Mouse (Mus musculus) layer of hippocampus, adult 9-11 months (tissue): ENCODE results near the gene Cygb.
"Not testable (repeated sequence)": the region's sequence is repeated elsewhere in the genome, so short reads cannot be mapped to it uniquely, and the experiment has no call there.

ENCODE experiments used
- DNase-seq: peaks from one replicate; pipeline ENCODE4 v3.0.0; 2022

Gene Cygb

DNA sequence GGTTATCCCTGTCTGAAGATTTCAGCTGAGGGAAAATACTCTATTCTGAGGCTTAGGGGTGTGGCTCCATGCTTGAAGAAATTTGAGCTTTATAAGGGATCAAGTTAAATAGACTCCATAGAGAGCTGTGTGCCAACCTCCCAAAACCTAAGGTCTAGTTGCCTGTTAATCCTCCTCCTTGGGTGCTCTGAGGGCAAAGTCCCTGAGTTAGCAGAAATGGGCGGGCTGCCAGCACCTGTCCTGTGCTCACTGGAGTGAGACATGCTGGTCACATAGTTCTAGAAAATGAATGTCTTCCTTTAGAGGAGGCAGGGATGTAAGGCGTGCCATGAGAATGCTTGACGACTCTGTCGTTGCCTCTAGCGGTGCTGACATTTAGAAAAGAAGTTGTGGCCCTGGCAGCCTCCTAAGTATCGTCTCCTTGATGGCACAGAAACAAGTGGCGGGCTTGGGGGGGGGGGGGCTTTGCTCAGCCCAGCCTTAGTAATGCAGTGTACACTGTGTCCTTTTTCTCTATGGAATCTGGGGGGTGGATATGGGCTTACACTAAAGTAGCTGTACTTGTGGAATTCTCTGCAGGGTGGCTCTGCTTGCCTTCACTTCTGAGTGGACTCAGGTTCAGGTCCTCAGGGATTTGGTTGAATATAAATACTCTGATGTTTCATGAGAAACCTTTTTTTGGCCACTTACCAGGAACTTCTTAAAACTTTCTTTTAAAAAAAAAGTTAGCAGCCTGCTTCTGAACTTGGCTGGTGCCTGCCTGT is 20.7 kb upstream of the Cygb start:
- DNase-seq = no peak

DNA sequence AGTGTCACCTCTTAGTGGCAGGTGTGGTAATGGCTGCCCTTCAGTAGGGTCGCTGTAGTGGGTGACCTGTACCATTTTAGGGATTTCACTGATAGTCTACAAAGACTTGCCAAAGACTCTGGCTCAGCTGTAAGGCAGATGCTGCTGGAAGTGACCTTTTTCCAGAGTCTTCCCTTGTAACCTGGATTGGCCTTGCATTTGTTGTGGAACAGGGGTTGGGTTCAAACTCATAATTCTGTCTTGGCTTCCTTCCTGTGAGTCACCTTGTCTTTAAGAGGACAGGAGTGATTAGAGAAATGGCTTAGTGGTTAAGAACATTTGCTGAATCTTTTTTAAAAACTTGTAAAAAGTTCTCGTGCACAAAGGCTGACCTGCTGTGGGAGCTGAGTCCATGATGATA is 19.3 kb upstream of the Cygb start:
- DNase-seq = no peak

DNA sequence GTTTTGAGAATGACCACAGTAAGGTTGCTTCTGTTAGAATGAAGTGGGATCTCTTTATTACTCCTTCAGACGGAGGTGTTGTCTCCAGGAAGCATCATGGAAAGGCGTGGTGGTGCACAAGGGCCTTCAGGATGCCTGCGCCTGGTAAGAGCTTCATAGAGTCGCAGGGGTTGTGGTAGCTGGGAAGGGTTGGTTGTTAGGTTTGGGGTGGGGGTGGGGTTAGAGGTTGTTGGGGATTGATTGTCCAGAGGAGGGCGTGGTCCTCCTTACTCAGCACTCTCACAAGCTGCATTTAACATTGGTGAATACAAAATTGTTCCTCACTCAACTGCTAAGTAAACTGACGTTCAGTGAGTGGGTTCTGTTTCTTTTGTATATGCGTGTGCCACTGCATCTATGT is 18.5 kb upstream of the Cygb start:
- DNase-seq = no peak

DNA sequence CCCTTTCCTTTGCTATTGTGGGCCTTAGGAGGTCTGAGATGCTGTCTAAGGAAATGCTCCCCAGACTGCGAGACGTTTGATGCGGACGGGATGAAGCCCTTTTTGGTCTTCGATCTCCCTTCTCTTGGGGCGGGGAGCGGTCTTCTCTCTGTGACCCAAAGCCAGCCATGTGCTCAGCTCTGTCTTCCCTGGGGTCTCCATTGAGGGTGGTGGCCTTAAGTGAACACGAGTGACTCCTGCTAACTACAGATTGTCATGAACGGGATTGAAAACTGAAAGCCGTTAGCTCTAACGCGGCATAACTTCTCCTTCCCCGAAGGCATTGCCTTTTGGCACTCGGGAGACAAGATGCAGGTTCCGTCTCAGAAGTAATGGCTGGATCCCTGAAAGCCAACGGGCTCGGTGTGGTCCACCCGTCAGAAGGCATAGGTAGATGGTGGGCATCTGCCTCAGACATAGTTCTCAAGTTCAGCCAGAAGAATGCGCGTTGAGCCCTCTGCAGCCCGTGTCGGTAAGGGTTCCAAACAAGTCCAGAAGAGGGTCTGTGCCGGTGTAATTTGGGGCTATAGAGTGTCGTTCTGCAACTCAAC is 17.8 kb upstream of the Cygb start:
- no peak for DNase-seq

DNA sequence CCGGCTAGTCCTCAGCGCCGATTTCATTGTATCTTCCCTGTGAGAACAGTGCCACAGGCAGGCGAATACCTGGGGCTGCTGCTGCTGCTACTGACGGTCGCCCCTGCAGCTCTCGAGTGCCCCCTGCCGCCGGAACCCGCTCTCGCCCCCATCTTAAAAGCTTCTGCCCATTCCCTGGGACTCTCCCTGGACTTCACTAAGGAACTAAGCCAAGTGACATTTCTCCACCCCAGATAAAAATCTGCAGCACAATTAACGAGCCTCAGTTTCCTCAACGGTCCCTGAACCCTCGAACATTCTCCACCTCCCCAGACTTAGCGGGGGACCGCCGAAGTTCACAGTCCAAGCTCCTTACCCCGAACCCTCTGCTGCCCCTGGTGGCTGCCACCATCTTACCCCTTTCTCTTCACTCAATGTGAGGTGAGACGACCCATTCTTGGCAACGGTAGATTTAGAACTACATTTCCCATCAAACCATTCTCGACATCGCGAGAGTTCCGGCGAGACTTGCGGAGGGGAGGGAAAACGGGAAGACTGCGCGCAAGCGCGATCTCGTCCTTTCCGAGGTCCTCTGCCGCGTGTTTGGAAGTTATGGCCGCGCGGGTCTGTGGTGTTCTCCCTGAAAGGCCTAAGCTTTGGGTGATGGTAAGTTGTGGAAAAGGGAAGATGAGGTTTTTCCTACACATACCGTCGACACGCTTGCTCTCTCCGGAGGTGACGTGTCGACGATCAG is 17.2 kb upstream of the Cygb start:
- peak; percentile 96 for DNase-seq

DNA sequence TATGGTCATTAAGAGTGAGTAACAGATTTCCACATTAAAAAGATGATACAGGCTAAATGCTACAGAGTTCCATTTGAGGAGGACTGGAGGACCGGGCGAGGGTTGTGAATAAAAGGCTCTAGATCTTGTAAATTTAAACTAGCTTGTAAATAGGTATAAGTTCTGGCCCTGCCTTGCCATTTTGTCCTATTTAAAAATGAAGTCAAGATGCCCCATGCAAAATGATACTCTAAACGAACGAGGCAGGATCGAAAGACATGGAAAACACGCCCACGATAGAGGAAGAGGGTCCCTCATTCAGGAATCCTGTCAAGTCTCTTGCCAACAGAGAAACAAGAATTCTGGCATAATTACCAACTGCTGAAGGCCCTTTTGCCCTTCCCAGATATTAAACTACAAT is 16.3 kb upstream of the Cygb start:
- DNase-seq = no peak

DNA sequence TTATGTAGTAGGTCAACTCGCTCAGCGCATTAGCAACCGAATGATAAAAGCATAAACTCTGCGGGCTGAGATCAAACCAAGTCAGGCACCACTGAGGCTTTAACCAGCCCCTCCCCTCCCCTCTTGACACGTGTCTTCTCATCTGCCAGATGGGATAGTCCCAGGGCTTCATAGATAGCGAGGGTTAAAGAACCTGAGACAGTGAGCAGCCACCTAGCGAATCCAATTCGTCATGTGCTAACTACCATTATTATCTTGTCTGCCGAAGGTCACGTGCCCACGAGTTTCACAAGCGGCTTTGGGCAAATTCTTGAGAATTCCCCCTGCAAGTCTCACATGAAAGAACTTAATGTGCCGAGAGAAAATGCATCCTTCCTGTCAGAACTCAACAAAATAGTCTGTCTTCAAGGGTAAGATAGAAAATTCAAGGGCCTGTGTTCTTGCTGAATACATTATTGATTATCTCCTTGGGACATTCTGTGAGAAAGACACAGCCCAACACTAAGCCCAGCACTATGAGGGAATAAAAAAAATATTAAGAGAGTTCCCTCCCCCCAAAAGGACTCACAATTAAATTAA is 15.8 kb upstream of the Cygb start:
- no peak for DNase-seq

DNA sequence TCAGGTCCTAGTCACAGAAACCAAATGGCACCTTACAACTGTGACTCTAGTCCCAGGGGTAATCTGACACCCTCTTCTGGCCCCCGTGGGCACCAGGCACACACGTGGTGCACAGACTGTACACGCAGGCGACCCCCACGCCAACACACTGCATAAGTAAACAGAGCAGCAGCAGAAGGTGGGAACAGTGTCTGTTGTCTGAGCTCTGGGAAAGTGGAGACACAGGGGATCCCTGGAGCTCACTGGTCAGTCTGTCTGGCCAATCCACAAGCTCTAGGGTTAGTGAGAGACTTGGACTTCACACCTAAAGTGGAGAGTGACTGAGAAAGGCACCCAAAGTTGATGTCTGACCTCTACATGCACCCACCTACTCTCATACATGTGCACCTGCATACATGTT is 15.2 kb upstream of the Cygb start:
- DNase-seq = no peak

DNA sequence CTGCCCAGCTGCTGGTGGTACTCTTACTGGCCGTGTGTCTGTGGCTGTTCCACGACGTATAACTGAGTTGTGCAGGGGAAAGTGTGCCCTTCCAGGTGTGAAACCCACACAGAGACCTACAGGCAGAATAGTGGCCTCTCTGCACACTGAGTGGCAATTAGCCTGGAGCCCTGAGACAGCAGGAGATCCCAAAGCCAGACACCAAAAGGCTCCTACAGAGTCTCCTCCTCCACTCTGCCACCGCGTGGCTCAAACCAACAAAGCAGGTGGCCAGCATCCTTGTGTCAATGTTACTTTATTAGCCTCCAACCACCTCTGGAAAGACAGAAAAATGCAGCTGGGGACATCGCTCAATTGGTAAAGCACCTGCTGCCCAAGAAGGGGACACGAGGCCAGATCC is 14.7 kb upstream of the Cygb start:
- DNase-seq = no peak

DNA sequence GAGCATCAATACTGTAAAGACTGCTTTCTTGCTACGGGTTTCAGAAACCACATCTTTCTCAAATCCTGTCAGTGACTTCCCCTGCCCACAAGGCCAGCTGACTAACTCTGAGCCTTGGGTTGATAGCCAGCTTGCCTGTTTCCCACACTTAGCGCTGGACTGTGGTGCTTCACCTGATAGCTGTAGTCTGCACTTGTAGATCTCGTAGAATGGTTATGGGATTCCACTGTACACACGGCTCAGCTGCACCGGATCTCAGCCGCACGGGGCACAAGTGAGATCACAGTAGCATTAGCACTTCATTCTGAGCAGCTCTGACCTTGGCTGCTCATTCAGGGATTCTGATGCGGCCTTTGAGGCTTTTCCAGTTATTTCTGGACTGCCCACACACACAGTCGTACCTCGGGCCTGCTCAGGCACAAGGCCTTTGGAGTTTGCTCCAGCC is 14.3 kb upstream of the Cygb start:
- DNase-seq = no peak

DNA sequence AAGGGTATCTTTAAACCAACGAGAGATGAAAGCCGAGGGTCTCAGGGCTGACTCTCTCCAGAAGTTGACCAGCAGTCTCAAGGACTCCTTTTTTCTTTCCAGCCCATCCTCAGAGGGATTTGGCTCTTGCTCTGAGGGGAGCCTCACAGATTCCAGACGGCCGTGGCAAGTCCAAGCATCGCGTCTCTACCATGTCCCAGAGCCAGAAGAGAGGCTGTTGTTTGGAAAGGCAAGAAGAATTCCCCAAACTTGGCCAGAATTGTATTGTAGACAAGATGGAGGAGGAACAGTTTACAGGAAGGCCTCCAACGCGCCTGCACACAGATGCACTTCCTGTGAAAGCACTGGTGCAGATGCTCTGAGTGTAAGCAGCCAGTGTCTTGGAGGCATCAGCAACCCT is 13.8 kb upstream of the Cygb start:
- no peak for DNase-seq

DNA sequence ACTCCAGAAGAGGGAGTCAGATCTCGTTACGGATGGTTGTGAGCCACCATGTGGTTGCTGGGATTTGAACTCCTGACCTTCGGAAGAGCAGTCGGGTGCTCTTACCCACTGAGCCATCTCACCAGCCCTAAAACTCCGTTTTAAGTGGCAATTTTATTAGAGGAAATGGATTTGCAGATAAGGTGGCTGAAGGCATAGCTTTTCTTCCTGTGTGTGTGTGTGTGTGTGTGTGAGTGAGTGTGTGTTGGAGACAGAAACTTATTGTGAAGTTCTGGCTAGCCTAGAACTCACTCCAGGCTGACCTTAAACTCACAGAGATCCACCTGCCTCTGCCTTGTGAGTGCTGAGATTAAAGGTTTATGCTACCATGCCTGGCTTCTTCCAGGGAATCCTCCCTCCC is 12.9 kb upstream of the Cygb start:
- not testable (repeated sequence) for DNase-seq

DNA sequence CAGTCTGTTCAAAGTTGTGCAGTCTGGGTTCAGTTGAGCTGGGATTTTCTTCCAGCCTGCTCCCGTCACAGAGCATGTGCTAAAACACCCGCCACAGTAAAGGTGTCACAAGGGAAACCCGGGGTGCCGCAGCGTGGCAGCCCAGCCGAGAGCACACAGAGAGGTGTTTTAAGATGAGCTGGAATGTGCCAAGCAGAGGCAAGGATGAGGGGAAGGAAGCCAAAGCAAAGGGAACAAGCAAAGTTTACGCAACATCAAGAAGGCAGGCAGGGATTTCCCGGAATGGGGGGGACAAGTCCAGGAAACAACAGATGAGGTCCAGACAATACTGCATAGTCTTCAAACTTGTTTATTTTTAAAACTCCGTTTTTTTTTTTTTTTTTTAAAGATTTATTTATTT is 12.5 kb upstream of the Cygb start:
- DNase-seq = no peak

DNA sequence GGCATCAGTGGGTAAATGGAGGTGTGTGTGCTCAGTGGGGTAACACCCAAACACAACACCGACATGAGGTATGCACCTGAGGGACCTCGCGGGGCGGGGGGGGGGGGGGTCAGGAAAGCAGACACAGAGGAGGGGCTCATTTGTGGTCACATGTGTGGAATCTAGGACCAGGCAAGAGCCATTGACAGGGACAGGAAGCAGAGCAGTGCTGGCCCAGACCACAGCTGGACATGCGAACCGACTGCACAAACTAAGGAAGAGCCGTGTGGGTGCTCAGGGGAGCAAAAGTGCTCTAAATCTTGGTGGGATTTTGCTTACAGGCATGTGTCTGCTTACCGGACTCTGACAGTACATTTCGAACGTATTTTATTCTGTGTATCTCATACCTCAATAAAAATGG is 11.2 kb upstream of the Cygb start:
- DNase-seq = no peak

DNA sequence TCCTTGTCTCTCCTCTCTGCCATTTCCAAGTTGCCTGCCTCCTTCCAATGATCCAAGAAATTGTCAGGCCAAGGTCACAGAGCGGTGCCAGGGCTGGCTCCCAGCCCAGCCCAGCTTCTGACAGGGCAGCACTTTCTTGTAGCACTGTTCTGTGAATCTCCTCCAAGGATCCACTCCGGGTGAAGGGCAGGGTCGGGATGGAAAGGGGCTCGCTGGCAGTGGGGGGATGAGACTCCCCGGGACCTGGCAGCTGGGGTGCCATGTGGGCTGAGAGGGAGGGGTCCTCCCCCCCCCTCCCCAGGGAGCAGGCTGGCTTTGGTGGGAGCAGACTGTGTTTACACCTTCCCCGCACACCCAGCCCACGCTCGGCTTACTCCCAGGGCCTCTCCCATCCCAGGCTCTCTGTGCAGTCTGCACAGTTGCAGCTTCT is 7.8 kb upstream of the Cygb start:
- peak; percentile 62 for DNase-seq

DNA sequence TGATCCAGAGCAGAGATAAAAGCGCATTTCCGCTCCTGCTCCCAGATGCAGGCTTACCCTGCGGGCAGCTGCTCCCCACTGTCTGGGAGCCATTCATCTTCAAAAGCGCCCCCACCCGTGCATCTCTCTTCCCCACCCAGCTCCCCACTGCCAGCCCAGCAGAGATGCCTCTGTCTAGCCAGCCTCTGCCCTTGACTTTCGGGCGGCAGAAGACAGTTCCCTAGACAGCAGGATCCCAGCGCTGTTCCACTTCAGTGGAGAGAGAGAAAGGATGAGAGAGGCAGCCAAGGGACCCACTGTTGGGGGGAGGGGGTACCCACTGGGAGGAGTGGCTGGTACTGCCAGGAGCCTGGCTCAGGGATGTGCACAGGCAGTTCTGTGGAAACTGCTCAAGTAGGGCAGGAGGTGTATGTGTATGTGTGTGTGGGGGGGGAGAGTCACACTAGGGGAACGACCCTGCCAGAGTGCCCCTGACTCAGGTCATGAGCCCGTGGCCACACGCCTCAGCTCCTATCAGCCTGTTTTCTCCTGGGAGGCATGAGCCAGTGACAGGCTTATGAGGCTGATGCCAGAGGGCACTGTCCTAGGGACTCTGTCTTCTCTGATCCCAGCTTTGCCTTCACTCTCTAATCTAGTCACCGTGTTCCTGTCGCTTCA is 7.3 kb upstream of the Cygb start:
- peak; percentile 61 for DNase-seq

DNA sequence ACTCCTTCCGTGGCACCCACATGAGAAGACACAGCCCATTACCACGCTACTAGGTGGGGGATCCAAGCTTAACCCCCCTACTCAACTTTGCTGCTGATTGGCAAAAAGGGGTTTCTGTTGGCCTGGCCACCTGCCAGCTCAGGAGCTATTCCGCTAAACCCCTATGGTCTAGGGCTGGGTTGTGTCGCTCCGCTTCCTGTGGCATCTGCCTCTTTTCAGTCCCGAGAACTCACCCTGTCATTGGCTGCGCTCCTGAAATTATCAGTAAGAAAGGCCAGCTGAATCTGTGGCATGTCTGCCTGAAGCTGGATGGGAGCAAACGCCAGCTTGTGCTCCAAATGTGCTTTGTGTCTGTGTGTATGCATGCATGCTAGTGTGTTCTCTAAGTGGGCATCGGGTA is 6.1 kb upstream of the Cygb start:
- peak; percentile 59 for DNase-seq

DNA sequence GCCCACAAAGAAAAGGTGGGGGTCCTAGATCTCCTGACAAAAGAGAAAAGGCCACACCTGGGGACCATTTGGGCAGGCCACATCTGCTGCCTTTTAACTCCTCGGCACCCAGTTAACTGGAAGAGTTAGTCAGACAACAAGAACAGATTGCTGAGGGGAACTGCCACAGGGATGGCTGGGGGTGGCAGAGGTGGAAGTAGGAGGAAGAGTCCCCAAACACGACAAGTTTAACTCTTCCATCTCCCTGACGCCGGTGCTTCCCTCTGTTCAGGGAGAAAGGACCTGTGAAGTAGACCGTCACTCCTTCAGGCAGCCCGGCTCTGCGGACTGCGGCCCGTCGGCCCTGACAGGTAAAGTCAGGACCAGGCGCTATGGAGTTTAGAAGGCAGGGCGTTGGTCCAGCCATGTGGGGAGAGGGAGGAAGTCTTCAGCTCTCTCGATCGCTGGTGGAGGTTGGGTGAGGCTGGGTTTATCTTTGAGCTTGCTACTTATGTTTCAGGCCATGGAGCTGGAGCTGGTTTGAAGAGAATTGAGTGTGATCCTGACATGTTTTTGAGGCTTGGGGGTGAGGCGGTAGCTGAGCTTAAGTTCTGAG is 5.0 kb upstream of the Cygb start:
- no peak for DNase-seq

DNA sequence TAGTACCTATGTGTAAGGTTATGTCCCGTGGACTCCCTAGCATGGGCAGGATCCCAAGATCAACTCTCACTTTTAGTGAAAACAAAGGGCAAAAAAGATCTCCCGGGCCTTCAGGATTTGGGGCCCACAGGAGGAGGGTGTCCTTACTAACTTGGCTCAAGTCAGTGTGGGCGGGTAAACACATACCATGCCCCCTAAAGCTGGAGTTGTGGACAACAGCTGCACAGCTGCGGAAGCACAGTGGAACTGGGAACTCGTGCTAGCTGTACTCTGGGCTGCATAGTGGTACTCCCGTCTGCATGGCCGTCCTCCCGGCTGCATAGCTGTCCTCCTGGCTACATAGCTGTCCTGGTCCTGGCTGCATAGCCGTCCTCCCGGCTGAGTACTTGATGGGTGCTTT is 4.1 kb upstream of the Cygb start:
- DNase-seq = no peak

DNA sequence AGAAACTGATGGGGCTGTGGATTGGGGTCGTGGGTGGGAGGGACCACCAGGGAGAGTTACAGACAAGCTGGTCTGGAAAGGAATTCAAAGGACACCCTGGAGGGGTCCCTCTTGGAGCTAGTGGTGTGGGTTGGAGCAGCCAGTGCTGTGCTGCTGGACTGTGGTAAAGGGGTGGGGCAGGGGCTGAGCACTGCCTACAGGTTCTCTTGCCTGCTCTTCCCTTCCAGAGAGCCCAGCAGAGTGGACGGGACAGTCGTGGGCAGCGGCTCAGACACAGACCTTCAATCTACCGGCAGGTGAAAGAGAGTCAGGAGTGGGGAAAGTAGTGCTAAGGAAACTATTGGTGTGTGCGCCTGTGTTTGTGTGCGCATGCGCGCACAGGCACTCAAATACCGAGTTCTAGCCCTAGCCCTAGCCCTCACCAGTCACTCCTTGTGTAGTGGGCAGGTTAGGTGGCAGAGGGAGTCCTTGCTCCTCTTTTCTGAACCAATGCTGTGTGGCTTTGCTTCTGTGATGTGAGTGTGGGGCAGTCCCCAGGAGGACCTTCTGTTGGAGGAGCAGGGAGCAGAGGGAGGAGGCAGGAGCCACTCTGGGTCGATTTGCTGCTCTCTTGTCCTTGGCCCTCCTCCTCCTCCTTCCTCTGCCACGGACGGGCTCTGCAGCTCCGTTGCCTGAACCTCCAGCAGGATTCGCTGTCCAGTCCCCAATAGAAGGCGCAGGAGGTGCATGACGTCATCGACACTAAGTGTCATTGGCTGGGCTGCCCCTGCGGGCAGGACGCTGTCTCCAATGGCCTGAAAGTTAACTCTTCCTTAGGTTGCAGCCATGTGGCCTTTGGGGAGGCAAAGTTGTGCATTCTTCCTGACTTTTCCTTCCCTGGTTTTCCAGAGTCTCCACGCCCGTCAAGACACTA is 3.5 kb upstream of the Cygb start:
- DNase-seq = peak; percentile 95

DNA sequence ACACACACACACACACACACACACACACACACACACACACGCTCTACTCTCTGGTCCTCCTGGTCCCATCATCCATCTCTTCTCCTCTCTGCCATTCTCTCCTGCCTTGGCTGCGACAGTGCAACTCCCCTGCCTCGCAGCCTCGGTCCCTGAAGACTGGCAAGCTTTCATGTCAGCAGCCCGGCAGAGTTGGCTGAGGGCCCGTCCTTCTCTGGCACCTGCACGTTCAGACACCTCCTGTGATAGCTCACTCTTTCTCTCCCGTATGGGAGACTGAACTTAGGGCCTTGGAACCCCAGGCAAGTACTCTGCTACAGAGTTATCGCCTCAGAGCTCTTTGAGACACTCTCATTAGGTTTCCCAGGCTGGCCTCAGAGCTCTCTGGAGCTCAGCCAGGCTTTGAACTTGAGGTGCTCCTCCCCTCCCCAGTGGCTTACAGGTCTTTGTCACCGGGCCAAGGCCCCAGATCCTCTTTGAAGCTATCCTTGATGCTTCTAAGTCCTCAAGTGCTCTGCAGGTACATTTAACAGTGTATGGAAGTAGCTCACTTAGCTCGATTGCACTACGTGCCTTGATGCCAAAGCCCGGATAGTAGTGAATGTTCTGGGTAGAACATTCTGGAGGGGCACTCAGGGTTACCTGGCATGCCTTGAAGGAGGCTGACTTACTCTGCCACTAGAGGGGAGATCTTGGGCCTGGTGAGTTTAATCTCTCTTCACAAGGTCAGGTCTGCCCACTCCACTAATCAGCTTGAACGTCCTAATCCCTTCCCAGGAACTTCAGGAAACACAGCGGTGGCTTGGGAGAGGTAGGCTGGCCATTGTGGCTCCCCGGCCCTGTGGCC is 2.5 kb upstream of the Cygb start:
- no peak for DNase-seq
